Mouse (Mus musculus) forebrain, embryonic 14.5 days (tissue): ENCODE results near the gene Lrrn2. TPM values are rescaled to one million over a fixed set of nuclear protein-coding genes. Genes with fewer than 3 reads are reported as not detected.

Source experiments
- ATAC-seq: fragments of 200-750 bp; cut with Nextera tagmentation; 2 replicates; pipeline ENCODE4 v1.8.0; 2017; ENCODE audit warnings: mild to moderate bottlenecking, moderate library complexity
- DNase-seq: peaks from one replicate; pipeline ENCODE4 v3.0.0-alpha.2; 2015; ENCODE audit warnings: low spot score
- H3K27ac ChIP-seq: fragments of 300-500 bp; sonication (generic); 2 replicates; pipeline ENCODE4 v1.5.1; 2014; ENCODE audit warnings: low read depth, mild to moderate bottlenecking, control low read depth, low read length, moderate library complexity
- H3K27me3 ChIP-seq: fragments of 300-500 bp; sonication (generic); replicated peaks from 2 replicates; pipeline ENCODE4 v1.6.1; 2014; ENCODE audit warnings: low read length, control low read depth, mixed read lengths; ENCODE audit not compliant: control insufficient read depth, insufficient read depth
- H3K36me3 ChIP-seq: fragments of 300-500 bp; sonication (generic); 2 replicates; pipeline ENCODE4 v1.6.1; 2014; ENCODE audit warnings: low read length, control low read depth; ENCODE audit not compliant: control insufficient read depth, insufficient read depth
- H3K4me1 ChIP-seq: fragments of 300-500 bp; sonication (generic); 2 replicates; pipeline ENCODE4 v1.6.1; 2014; ENCODE audit warnings: antibody characterized with exemption, low read length, control low read depth; ENCODE audit not compliant: control insufficient read depth, insufficient read depth
- H3K4me2 ChIP-seq: fragments of 300-500 bp; sonication (generic); 2 replicates; pipeline ENCODE4 v1.6.1; 2014; ENCODE audit warnings: mild to moderate bottlenecking, control low read depth, low read length
- H3K4me3 ChIP-seq: fragments of 300-500 bp; sonication (generic); 2 replicates; pipeline ENCODE4 v1.5.1; 2014; ENCODE audit warnings: low read depth, low read length, control low read depth
- H3K9ac ChIP-seq: fragments of 300-500 bp; sonication (generic); 2 replicates; pipeline ENCODE4 v1.6.1; 2014; ENCODE audit warnings: mild to moderate bottlenecking, low read length, control low read depth, moderate library complexity
- H3K9me3 ChIP-seq: fragments of 300-500 bp; sonication (generic); replicated peaks from 2 replicates; pipeline ENCODE4 v1.6.1; 2016; ENCODE audit warnings: low read length, control low read depth, mixed read lengths; ENCODE audit not compliant: control insufficient read depth
- WGBS: fragments of 180-500 bp; shearing (Covaris S2); extraction: QIAGEN DNeasy Blood & Tissue Kit; methylation state at CpG from one replicate; pipeline ENCODE4 v1.1.7; 2014; 5-methylcytosine and 5-hydroxymethylcytosine counted together
- polyA plus RNA-seq: library from polyadenylated mRNA; unstranded; fragments of >200 nt; fragmentation: Nextera tagmentation; extraction: Ambion mirVana; gene quantifications from 2 replicates; pipeline ENCODE4 v1.2.1, GENCODE M21; 2014

The Lrrn2 gene
- polyA plus RNA-seq, 1 experiment from 2014 or later: 25.2 TPM

DNA sequence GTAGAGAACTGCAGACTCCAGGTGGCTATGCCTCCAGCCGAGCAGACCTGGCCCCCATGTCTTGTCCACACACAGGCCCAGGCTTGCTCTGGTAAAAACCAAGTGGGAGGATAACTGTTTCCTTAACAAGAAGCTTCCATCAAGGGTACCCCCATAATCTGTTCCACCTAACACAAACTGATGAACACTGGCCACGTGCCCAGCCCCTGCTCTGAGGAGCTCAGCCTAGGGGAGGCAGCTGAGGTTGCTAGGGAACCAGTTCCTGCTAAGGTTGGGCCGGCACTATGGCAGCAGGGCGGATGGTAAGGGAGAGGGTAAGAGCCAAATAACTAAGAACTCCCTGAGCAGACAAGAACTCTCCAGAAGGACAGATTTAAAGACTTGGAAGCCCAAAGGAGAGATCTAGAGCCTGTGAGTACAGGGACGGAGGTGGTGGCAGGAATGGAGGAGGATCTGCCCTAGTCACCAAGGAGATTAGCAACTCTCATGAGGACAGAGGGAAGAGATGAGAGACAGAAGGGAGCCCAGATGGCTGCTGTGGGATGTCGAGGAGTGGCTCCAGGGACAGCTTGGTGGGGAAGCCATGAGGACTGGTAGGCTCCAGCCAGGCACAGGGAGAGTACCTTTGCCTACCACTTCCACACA is 35.9 kb downstream of the Lrrn2 start:
- DNase-seq (peak; percentile 72), ATAC-seq (peak; percentile 65; the same call in 1 of the 2 replicates)
- Histone ChIP-seq H3K9ac (no peak overlapping the region), H3K4me3 (no peak overlapping the region), H3K4me1 (peaks cover 28% of the 10 kb centered on the region), H3K36me3 (no peaks in the 10 kb centered on the region), H3K4me2 (no peak overlapping the region), H3K9me3 (no peaks in the 10 kb centered on the region), H3K27me3 (no peaks in the 10 kb centered on the region), H3K27ac (peak overlapping the region; percentile 9; the same call in 1 of the 2 replicates)
- WGBS: 37% methylated on average over 6 of the region's 6 CpGs

DNA sequence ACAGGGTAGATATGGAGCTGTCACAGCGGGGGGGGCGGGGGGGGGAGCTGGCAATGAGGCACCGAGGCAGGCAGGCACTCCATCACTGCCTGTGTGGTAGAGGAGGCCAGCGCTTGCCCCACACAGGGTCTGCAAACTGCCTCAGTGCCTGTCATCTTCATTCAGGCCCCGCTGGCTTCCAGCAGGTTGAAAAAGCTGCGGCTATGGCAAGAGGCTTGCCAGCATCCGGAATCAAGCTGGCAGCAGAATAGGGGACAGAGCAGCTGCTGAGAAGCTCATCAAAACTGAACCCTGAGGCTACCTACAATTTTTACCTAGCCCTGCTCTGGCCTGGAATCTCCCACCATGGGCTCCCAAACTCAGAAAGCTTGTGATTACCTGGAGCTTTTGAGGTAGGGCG is 37.5 kb downstream of the Lrrn2 start:
- WGBS: 11% methylated on average over 8 of the region's 8 CpGs
- Histone ChIP-seq H3K27me3 (no peaks in the 10 kb centered on the region), H3K9me3 (no peaks in the 10 kb centered on the region), H3K9ac (no peak overlapping the region), H3K4me2 (no peak overlapping the region), H3K4me1 (peaks cover 43% of the 10 kb centered on the region), H3K36me3 (no peaks in the 10 kb centered on the region), H3K4me3 (no peak overlapping the region), H3K27ac (peak overlapping the region; percentile 44)
- ATAC-seq (peak; percentile 25; the same call in 1 of the 2 replicates), DNase-seq (peak; percentile 61)

DNA sequence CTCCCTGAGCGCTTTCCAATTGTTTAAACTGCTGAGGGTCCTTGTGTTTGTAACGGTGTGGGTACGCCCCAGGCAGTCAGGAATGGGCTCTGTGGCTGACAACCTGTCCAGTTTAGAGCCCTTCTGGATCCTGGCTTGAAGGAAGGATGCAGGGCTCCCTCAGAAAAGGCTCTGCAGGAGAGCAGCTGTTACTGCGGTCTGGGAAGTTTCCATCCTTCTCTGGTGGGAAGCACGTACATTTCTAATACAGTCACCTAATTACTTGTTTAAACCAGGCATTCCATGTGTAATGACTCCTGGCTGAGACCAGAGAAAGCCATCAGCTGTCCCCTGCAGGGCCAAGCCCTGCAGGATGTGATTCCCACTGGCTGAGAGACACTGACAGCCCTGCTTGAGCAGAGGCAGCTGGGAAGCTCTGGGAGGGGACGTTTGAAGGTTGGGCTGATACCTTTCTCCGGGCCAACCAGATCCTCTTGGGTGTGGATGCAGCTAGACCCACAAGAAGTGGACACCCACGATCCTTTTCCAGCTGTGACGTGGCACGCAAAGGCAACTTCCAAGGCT is 38.1 kb downstream of the Lrrn2 start:
- Histone ChIP-seq H3K4me3 (no peak overlapping the region), H3K4me1 (peaks cover 43% of the 10 kb centered on the region), H3K9me3 (no peaks in the 10 kb centered on the region), H3K27ac (peak overlapping the region; percentile 44), H3K27me3 (no peaks in the 10 kb centered on the region), H3K4me2 (no peak overlapping the region), H3K36me3 (no peaks in the 10 kb centered on the region), H3K9ac (no peak overlapping the region)
- ATAC-seq: no peak
- WGBS: 21% methylated on average over 10 of the region's 10 CpGs
- DNase-seq: no peak

DNA sequence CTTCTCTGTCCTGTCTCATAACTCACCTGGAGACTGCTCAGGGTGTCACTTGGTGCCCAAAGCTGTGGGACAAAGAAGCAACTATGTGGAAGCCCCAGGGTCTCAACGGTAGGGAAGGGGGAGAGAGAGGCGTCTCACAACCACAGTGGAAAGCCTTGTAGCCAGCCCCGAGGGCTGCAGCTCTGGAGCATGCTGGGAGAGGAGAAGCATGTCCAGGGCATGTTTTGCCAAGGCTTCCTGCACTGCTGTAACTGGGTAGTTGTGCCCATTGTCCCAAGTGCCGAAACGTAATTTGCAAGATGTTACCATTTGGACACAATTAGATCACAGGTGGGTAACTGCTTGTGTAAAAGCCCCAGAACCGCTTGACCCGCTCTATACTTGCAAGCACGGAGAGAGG is 39.2 kb downstream of the Lrrn2 start:
- Histone ChIP-seq H3K9ac (no peak overlapping the region), H3K4me3 (no peak overlapping the region), H3K4me1 (peaks cover 43% of the 10 kb centered on the region), H3K27me3 (no peaks in the 10 kb centered on the region), H3K27ac (no peak overlapping the region), H3K36me3 (no peaks in the 10 kb centered on the region), H3K4me2 (no peak overlapping the region), H3K9me3 (no peaks in the 10 kb centered on the region)
- ATAC-seq (no peak), DNase-seq (no peak)
- 78% methylated on average over 8 of the region's 8 CpGs for WGBS

DNA sequence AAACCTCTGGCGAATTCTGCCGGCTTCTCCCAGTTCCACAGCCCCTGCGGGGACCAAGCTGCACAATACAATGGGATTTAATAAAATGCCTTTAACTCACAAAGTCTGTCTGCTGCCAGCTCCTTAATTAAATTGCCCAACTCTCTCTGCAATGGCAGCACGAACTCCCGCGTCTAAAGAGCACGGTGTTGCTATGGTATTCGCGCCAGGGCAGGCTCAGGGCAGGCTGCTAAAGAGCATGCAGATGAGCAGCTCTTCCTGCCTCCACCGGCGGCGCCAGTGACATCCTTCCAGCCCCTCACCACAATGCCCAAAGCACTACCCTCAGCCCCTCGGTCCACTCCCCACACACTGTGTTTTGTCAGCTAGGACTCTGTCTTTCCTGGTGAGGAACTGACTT is 41.0 kb downstream of the Lrrn2 start:
- ATAC-seq (peak; percentile 57), DNase-seq (peak; percentile 78)
- peak overlapping the region; percentile 78 for H3K27ac ChIP-seq
- H3K27me3 ChIP-seq: no peaks in the 10 kb centered on the region
- peak overlapping the region; percentile 16; the same call in 1 of the 2 replicates for H3K4me2 ChIP-seq
- H3K4me1 ChIP-seq: peaks cover 38% of the 10 kb centered on the region
- under 1% methylated on average over 13 of the region's 13 CpGs for WGBS
- H3K9me3 ChIP-seq: no peaks in the 10 kb centered on the region
- peak overlapping the region; percentile 32; the same call in 1 of the 2 replicates for H3K9ac ChIP-seq
- H3K4me3 ChIP-seq: no peak overlapping the region
- no peaks in the 10 kb centered on the region for H3K36me3 ChIP-seq

DNA sequence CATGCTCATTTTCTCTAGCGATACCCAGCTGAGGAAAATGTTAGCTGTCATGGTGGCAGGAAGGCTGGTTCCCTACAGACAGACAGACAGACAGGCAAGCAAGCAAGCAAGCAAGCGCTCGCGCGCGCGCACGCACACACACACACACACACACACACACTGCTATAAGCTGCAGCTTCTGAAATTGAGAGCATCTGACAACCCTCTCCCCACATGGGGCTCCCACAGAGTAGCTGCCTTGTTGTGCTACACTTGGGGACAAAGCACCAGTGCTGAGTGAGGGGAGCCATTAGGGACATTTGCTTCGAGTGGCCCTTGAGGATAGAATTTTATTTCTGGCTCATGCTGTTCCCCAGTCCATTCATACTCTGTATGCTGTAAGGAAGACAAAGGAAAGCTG is 42.2 kb downstream of the Lrrn2 start:
- WGBS: 61% methylated on average over 9 of the region's 9 CpGs
- Histone ChIP-seq H3K9me3 (no peaks in the 10 kb centered on the region), H3K27ac (peak overlapping the region; percentile 78; the same call in 1 of the 2 replicates), H3K4me2 (no peak overlapping the region), H3K27me3 (no peaks in the 10 kb centered on the region), H3K9ac (no peak overlapping the region; the same call in 1 of the 2 replicates), H3K4me3 (no peak overlapping the region), H3K36me3 (no peaks in the 10 kb centered on the region), H3K4me1 (peaks cover 33% of the 10 kb centered on the region)
- peak; percentile 59 for DNase-seq
- no peak for ATAC-seq

DNA sequence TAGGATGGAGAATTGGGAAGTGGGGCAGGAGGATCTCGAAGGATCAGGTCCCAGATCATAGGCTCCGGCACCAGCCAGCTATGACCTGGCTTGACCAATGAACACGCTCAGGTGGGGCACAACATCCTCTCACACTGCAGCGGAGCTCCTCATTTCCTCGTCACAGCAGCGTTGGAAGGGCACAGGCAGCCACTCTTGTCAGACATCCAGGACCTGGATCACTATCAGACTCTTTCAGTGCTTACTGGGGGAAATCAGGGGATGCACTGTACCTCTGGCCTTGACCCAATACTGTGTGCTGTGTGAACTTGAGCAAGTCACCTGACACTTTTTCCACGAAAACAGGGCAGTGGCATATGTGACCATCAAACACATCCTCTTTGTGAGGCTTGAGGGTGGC is 45.2 kb downstream of the Lrrn2 start:
- H3K9me3 ChIP-seq: no peaks in the 10 kb centered on the region
- H3K9ac ChIP-seq: no peak overlapping the region
- WGBS: 86% methylated on average over 7 of the region's 7 CpGs
- H3K4me2 ChIP-seq: no peak overlapping the region
- H3K27ac ChIP-seq: no peak overlapping the region
- no peak overlapping the region for H3K4me3 ChIP-seq
- no peaks in the 10 kb centered on the region for H3K36me3 ChIP-seq
- DNase-seq (no peak), ATAC-seq (no peak)
- H3K27me3 ChIP-seq: no peaks in the 10 kb centered on the region
- H3K4me1 ChIP-seq: peaks cover 22% of the 10 kb centered on the region

DNA sequence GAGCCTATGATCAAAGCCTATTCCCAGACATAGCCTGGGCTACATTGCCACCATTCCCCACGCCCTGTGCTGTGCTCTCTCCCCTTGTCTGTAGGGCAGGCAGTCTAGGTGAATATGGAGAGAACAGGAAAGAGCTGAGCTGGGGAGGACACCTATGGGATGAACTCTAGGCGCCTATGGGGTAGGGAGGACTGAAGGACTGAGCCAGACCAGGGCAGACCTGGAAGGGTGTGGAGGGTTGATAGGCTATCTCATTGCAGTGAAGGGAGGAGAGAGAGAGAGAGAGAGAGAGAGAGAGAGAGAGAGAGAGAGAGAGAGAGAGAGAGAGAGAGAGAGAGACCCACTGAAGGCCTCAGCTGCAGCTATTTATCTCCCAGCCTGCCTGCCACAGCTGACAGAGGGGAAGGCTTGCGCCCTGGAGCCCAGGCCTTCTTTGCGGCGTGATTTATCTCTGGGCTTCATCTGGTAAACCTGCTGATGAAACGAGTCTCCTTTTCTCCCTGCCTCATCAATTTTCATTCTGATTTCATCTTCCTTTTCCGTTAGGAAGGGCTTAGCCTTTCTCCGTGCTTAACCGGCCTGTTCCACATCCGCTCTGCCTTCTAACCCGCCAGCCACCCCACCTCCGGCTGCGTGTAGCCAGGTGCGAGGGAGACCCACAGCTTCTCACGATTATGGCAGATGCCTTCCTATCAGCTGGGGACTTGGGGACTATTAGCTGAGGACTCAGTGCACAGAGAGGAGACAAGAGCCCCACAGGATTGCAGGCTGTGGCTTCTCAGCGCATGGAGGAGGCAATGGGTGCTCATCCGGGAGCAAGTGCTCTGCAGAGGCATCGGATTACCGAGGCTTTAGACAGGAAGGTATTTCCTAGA is 48.2 kb downstream of the Lrrn2 start:
- Histone ChIP-seq H3K9me3 (no peaks in the 10 kb centered on the region), H3K4me1 (no peaks in the 10 kb centered on the region), H3K36me3 (no peaks in the 10 kb centered on the region), H3K9ac (no peak overlapping the region), H3K4me2 (no peak overlapping the region), H3K27ac (no peak overlapping the region), H3K27me3 (no peaks in the 10 kb centered on the region), H3K4me3 (no peak overlapping the region)
- DNase-seq (no peak), ATAC-seq (peak; percentile 32; the same call in 1 of the 2 replicates)
- 57% methylated on average over 19 of the region's 19 CpGs for WGBS
